Mouse (Mus musculus) cerebral cortex, adult 2 months (tissue): ENCODE results near the gene Jak3.

ENCODE experiments used
- WGBS: fragments of 180-500 bp; shearing (Covaris S2); methylation state at CpG from one replicate; pipeline ENCODE4 v1.1.7; 2018; 5-methylcytosine and 5-hydroxymethylcytosine counted together

The Jak3 gene

DNA sequence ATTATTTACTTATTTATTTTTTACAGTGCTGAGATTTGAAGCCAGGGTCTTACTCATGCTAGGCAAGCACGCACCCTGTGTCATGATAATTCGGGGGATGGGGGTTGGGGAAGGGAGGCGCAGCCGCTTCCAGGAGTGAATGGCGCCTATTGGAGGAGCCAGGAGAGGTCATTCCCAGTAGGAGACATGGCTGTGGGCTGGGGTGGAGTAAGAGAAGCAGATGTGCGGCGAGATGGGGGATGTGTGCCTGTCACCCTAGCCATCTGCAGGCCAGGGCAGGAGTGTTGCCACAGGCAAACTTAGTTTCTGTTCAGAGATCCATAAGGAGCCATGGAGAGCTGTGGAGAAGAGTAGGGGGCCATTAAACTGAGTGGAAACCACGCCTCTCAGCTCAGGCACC lies 11.5 kb downstream of the Jak3 start:
- WGBS, result 16% methylated on average over 8 of the region's 8 CpGs

DNA sequence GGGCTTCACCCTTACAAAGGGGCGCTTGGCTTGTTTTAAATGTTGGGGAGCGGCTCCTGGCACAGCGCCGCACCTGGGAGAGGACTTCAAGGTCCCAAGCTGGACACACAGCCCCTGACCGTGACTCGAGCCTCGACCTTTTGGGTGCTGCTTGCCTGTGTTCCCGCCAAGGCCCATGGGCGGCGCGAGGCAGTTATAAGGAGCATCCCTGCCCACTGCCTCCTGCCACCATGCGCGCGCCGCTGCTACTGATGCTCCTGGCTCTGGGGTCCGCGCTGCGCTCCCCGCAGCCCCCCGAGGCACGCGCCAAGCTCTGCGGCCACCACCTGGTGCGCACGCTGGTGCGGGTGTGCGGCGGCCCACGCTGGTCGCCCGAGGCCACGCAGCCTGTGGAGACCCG lies 12.9 kb downstream of the Jak3 start, which contains the start of gene Insl3:
Gene Insl3, plus strand, starts transcription at position 187 of the 400 bp plus-strand sequence.
- 14% methylated on average over 33 of the region's 33 CpGs for WGBS

DNA sequence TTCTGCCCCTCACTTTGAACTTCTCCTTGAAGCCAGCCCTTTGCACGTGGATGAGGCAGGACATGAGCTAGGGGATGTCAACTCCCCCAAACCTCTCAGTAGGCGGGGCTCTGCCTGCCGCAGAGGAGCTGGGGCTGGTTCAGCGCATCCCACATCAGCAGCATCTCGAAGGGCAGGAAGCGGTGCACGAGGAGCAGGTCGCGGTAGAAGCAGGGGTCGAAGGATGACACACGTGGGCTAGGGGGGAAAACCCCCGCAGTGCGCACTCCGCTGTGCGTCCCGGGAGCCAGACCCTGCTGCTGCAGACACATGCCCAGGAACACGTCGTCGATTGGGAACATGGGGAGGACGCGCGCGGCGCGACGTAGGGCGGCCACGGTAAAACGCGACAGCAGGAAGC lies 16.4 kb downstream of the Jak3 start:
- 11% methylated on average over 30 of the region's 30 CpGs for WGBS

DNA sequence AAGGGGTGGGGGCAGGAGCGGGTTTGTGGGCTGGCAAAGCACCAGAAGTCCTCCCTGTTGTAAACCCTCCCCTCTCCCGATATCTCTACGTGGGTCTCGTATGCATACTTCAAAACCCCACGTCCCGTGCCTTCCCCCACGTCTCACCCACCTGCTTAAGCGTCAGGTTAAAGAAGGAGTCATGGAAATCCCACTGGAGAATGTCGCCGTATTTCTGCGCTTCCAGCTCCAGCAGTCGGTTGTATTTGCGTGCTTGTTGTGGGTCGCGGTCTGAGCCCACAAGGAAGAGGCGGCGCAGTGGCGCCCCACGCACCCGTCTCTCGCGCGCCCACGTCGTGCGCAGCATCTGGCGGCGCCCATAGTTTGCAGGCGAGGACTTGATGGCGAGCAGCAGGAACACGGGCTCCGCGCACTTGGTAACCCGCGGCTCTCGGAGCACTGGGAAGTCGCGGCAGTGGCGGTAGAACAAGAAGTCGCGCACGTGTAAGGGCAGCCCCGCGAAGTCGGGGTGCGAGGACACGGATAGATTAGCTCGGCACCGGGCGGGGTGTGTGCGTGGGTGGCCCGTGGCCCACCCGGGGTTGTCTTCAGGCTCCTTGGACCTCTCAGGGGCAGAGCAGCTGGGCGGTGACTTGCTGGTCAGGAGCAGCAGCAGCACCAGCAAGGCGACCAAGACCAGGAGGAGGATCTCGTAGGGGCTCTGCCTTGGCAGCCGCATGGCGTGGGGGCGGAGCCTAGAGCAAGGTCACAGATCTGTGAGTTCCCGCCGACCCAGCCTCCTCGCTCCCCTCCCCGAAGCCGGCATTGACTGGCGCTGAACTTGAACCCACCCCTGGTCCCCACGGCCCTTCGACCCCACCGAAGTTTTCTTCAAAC lies 17.3 kb downstream of the Jak3 start:
- WGBS, result 9% methylated on average over 68 of the region's 68 CpGs

DNA sequence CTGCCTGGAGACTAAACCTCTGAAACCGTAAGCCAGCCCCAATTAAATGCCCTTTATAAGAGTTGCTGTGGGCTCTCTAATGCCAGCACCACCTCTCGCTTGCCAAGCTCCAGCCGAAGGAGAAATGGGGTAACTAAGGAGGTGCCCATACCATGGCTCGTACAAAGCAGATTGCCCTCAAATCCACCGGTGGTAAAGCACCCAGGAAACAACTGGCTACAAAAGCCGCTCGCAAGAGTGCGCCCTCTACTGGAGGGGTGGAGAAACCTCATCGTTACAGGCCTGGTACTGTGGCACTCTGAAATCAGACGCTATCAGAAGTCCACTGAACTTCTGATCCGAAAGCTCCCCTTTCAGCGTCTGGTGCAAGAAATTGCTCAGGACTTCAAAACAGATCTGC lies 19.4 kb downstream of the Jak3 start:
- 68% methylated on average over 12 of the region's 12 CpGs for WGBS

DNA sequence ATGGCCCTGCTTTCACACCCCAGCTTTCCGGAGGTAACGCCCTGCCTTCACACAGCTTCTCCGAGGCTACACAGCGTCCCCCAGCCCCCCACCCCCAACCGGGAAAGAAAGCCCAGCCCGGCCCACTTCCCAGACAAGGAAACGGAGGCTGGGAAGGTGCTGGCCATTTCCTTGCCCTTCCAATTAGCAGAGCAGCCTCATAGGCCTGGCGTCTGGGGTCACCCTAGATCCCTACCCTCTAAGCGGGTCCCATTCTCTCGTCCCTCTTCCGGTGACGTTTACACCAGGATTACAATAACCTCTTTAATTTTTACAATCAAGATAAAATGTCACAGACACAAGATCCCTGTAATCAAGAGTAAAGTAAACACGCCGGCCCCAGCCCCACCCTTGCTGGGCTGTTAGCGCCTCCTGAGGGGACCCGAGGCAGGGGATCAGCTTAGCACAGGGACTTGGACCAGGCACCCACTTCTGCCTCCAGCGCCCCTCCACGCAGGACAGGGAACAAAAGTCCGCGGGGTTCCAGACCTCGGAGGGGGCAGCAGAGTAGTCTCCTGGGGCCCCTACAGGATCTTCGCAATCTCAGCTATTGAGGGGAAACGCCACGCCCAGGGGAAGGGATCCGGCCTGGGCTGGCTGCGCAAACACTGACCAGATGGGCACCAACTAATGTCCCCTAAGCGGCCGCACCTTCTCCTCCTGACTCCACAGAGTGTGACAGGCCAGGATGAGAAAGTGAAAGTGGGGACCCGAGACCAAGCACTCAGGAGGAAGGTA lies 24.6 kb downstream of the Jak3 start:
- WGBS, result 18% methylated on average over 29 of the region's 29 CpGs

DNA sequence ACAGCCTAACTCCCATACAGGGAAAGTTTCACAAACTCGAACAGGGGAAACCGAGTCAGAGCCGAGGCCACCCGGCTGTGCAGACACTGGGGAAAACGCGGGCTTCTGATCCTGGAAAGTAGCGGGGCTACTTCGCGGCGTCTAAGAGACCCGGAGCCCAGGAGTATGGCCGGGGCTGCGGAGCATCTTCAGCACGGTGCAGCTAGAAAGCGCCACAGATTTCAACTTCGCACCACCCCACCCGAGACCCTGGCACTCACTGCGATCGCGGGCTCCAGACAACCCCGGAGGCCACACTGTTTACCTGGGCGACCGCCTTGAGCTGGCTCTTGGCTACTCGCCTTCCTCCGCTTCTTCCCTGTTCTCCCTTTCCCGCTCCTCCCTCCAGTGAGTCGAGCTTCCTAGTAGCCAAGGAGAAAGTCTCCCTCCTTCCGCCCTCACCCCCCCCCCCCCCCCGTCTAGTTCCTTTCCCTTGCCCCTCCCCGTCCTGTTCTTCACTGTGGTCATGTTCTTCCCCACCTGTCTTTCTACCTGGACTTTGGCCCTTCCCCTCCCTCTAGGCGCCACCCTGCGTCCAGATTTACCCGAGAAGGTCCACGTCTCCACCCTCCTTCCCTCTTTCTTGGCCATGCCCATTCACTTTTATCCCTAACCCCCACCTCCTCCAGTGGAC lies 25.5 kb downstream of the Jak3 start, which contains the start of gene B3gnt3:
Gene B3gnt3, minus strand, starts transcription at position 376 of the 673 bp plus-strand sequence.
- WGBS, result 15% methylated on average over 33 of the region's 34 CpGs

DNA sequence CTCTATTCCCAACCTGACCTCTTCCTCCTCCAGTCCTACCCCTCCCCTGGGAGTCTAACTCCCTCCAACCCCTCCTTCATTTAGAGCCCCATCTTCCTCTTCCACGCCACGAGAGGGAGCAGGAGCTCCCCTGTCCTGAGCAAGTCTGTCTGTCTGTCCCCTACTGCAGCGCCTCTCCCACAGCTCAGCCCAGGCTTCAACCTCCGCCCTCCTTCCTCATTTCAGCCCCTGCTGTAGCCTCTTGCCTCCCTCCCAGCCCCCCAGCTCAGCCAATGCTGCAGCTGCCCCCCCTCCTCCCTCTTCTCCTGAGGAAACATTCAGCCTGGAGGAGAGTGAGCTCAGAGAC lies 26.0 kb downstream of the Jak3 start:
- WGBS, result 42% methylated on average over 4 of the region's 4 CpGs

DNA sequence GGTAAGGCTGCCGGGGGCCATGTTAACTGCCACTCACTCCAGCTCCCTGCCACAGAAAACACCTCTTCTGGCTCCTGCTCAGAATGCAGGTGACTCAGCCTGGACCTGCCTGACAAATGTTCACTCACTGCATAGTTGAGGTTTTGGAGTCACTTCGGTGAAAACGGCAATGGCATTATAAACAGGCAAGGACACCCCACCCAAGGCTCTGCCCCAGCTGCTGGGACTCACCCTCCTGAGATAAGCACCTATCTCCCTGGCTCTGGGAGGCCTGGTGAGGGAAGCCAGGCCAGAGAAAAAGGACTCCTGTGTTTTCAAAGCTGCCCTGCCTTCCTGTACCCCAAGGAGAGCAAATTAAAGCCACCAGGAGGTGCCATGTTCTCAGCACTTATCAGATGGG lies 26.8 kb downstream of the Jak3 start:
- WGBS, result 90% methylated on average over 3 of the region's 3 CpGs

DNA sequence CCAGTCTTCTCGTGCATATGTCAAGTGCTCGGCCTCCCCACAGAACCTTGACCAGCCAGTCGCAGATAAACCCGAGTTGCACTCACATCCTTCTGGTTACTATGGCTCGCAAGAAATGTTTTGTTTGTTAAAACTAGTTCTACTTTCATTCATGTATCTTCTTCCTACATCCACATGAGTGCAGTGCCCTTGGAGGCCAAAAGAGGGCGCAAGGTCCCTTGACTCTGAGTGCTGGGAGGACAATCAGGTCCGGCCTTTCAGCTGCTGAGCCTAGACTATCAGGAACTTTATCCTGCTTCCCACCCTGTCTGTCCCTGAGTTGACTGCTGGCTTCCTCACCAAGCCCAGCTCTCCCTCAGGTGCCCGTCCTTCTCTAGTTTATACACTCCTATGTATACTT lies 31.8 kb downstream of the Jak3 start:
- WGBS, result 54% methylated on average over 8 of the region's 8 CpGs

DNA sequence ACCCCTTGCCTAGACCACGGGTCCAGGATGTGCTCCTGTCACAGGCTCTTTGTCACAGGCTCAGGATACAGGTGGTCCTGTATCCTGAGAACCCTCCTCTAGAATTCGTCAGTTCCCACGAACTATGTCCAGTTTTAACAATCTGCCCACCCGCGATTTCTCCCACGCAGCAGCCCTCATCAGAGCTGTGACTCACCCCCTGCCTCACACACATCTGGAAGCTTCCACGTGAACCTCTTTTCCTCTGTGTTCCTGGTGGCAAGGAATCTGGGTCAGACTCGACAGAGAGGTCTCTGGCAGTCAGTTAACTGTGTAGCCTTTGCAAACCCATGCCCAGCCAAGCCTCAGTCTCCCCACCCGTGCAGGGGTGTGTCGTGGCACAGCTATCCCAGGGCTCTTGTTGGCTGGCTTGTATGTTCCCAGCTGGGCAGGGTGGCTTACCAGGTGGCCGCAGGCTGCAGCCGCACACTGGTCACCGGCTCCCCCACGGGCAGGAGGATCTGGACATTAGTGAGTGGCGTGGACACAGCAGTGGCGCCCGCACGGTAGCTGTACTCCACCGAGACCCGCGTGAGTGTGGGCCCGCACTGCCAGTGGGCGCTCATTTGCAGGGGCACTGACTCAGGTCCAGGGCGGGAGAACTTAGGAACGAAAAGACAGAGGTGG lies 33.2 kb downstream of the Jak3 start:
- 32% methylated on average over 25 of the region's 25 CpGs for WGBS

DNA sequence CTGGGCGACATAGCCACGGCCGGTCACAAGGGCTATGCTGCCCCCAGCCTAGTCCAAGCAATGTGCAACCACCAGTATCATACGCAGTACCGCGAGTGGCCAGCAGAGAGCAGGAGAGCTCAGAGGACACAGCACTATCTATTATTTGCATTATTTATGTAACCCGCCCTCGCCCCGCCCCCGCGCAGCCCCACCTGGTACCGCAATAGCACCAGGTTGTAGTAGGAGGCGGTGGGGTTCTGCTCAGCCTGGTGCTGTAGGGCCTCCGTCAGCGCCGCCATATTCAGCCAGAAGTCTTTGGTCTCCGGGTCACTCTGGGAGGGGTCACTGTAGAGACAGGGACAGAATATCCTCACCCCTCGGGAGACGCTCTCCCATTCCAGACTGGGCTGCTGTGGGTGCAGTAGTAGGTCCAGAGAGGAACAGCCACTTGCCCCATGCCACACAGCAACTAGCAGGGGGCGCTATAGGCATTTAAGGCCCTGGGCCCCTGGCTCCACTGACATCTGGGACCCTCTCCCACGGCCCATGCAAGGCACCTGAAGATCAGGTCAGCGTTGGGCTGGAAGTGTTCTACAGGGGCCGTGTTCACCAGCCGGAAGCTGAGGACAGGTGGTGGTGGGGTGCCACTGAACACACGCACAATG lies 33.8 kb downstream of the Jak3 start:
- WGBS, result 19% methylated on average over 25 of the region's 25 CpGs

DNA sequence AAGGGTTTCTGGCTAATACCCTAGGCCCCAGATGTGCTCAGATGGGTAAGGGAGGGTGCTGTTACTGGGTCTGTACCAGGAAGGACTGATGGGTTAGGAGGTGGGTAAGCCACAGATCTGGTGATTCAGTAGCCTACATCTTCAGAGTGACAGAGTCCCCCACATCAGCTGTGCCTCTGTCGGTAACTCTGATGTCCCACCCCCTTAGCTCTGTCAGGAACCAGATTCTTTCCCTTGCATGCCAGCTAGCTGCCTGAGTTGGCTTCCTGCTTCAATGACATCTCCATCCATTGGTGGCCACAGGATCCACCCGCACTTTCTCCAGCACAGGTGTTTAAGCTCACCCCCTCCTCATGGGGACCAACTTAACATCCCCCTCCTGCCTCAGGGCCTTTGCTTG lies 35.5 kb downstream of the Jak3 start:
- WGBS, result 55% methylated on average over 2 of the region's 2 CpGs

DNA sequence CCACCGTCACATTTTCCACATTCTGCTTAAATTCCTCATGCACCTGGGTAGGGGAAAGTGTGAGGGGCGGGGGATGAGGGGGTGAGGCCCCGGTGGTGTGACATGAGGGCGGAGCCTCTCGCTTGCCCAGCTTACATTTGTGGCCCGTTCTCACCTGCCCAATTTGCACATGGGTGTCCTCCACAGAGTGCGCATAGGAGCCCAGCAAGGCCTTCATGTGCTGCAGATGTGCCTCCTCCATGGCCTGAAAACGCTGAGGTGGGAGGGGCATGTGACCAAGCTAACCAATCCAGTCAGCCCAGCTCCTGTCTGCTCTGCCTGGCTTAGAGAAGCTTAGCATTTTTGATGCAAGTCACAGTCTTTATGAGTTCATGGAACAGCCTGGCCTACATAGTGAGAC lies 39.4 kb downstream of the Jak3 start:
- 58% methylated on average over 8 of the region's 8 CpGs for WGBS

DNA sequence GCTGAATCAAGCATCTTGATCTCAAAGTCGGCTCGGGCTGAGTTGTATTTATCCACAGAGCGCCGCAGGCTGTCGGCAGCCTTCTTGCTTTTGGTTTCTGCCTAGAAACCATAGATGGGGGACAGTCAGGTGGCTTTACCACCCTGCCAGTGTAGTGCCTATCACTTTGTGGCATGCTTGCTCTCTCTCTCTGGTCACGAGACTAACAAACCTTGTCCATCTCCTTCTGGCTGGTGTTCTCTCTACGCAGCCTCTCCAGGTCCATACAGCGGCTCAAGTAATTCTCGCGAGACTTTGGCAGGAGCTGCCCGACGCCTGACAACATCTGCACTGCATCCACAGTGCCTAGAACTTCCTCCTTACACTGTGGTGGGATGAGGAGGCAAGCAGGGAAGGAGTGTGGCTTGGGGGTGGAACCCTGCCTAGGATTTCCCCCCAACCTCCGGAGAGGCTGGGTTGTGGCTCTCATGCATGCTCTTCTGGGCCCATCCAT lies 40.5 kb downstream of the Jak3 start:
- 75% methylated on average over 13 of the region's 13 CpGs for WGBS

DNA sequence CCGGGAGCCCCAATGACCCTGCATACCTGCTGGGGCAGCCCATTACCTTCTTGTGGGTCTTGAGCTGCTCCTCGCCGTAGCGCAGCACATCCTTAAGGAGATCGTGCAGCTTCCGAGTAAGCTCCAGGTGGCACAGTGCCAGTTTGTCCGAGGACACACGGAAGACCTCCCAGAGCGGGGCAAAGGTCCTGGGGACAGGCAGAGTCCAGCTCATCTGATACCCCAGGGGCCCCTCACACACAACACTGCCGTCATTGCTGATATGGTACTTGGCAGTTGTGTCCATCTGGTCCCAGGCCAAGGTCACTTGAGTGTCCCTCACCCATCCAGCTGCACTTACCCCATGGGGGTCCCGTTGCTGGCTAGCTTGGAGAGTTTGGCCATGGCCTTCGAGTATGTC lies 41.0 kb downstream of the Jak3 start:
- WGBS, result 74% methylated on average over 12 of the region's 12 CpGs

DNA sequence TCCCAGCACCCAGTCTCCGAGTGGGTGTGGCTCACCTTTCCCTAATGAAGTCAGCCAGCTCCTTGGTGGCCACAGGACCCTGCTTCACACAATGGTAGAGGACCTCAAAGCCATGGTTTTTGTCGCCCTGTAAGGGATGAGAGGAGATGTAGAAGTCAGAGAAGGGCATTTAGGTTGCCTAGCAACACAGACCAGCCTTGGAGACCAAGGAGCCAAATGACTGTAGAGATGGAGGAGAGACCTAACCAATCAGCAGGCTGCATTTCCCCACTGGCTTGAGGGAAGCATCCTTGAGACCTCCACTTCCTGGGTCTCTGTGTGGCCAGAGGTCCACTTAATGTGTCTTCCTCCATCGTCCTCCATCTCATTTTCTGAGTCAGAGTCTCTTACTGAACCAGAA lies 42.2 kb downstream of the Jak3 start:
- 43% methylated on average over 3 of the region's 3 CpGs for WGBS

DNA sequence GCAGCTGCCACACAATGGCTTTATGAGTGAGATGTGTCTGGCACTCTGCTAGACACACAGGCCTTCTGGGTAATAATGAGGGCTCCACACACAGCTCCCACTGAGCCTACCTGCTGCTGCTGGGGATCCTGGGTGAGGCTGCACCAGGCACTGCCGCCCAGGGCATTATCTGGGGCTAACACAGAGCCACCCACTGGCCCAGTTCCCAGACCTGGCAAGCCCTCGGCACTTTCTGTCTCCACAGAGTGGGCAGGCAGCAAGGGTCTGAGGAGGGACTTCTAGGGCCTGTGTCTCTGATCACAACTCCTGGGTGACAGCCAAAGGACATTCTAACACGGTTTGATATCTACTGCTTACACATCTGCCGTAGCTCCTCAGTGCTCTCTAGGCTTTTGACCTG lies 43.1 kb downstream of the Jak3 start:
- 24% methylated on average over 4 of the region's 4 CpGs for WGBS

DNA sequence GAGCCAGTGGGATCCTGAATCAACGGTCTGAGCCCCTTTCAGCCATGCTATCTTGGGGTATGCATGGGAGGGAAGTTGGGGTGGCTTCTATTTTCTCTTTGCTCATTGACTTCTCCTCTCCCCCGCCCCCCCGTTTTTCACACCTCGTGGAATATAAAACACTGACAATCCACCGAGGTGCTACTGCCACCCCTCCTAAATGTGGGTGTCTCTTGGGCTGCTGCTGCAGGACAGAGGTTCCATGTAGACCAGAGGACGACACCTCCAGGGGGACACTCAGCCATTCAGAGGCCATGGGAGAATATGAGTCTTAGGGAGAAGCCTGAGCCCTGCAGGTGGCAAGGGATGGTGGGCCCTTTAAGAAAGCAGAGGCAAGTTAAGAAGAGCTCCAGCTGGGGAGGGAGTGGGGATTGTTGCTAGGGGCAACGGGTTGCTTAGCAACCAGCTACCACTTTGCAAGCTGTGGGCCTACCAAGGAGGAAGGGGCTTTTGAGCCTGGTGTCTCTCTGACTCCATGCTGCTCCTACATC lies 43.9 kb downstream of the Jak3 start:
- WGBS, result 21% methylated on average over 7 of the region's 7 CpGs

DNA sequence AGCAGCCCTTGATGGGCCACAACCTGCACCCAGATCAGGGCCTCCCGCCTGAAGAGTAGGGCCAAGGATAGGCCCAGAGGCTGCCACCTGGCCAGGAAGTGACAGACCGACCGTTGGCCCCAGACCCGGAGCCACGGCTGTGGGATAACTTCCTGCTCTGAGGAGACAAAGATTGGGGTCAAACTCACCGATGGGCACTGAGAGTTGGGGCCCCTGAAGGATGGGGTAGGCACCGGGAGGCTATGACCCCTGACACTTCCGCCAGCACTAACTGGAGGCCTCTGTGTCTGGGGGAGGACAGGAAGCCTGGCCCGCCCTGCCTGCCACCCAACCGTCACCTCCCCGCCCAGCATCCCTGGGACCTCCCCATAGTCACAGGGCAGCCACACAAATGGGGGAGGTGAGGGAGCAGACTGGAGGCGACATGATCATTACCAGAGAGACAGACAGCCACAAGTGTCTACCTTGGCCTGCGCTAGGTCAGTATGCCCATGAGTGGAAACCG lies 47.0 kb downstream of the Jak3 start:
- WGBS, result 76% methylated on average over 14 of the region's 14 CpGs

DNA sequence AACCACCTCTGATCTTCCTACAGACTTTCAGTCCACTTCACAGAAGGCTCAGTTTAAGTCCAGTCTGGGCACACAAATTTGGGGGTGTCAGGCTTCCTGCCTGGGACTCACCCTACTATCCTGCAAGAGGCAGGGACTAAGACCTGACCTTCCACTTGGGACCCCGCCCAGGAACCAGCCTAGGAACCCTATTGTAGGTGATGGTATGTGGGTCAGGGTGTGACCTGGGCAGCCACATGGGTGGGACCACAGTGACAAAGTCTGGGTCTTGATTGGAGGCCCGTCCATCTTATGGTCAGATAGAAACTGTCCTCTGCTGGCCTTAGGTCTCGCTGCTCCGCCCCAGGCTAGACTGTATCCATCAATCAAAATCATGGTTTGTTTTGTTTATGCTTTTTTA lies 48.3 kb downstream of the Jak3 start:
- WGBS, result 81% methylated on average over 4 of the region's 4 CpGs
